Mouse (Mus musculus) liver, embryonic 14.5 days (tissue): ENCODE data around the gene Atcay.
A peak's percentile ranks its signal among the peaks of the same experiment; 100 is the strongest.

ENCODE experiments used
- CTCF ChIP-seq: IDR thresholded peaks from 2 replicates; pipeline ENCODE4 v1.5.1; 2016; ENCODE audit warnings: antibody characterized with exemption, low read depth, control low read depth
- EP300 ChIP-seq: IDR thresholded peaks from 2 replicates; pipeline ENCODE4 v1.6.1; 2016; ENCODE audit warnings: antibody characterized with exemption, low read depth

DNA sequence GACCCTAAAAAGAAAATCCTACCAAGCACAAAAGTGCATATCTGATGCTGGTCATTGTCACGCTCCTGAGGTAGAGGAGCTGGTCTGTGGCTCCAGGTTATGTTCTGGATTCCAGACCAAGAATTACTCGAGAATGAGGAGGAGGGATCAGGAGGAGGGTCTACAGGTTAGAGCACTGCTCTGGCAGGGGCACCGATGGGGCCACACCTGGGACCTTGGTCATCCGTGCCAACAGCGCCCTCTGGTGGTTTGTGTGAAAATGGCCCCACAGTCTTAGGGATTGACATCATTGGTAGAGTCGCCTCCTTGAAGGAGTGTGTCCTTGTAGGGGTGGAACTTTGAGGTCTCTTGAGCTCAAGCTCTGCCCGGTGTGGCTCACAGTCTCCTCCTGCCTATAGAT lies 12.7 kb downstream of the Atcay start:
- TF ChIP-seq CTCF (peak; percentile 95), EP300 (no peak)
